Mouse (Mus musculus): ENCODE results near the gene H2-Q2.
"Not testable (repeated sequence)": the region's sequence is repeated elsewhere in the genome, so short reads cannot be mapped to it uniquely, and the experiment has no call there.

Gene H2-Q2

GRCm38 (mm10) chr17:35342071-35342671 lies at the start of gene H2-Q2:
TSS of gene H2-Q2 (plus strand) at chr17:35342242.
- DNase-seq (ENCODE audit: low read depth, low spot score) = peak; percentile 54

GRCm38 (mm10) chr17:35295796-35296195 lies 46.2 kb upstream of the H2-Q2 start:
- DNase-seq (ENCODE audit: low read depth, low spot score) = peak; percentile 72

- DNase-seq (ENCODE audit: low read depth, low spot score) = peak; percentile 45
Observed at GRCm38 (mm10) chr17:35300261-35300945, 41.6 kb upstream of the H2-Q2 start.

GRCm38 (mm10) chr17:35301645-35302258 lies 40.3 kb upstream of the H2-Q2 start:
- peak; percentile 92 for DNase-seq (ENCODE audit: low read depth, low spot score)

- no peak for DNase-seq (ENCODE audit: low read depth, low spot score)
Observed at GRCm38 (mm10) chr17:35303271-35303670, 38.8 kb upstream of the H2-Q2 start.

GRCm38 (mm10) chr17:35303756-35304350 lies 38.2 kb upstream of the H2-Q2 start:
- no peak for DNase-seq (ENCODE audit: low read depth, low spot score)

GRCm38 (mm10) chr17:35304478-35304877 lies 37.6 kb upstream of the H2-Q2 start:
- no peak for DNase-seq (ENCODE audit: low read depth, low spot score)

- DNase-seq (ENCODE audit: low read depth, low spot score) = not testable (repeated sequence)
Observed at GRCm38 (mm10) chr17:35304921-35305320, 37.1 kb upstream of the H2-Q2 start.

GRCm38 (mm10) chr17:35318671-35319070 lies 23.4 kb upstream of the H2-Q2 start:
- DNase-seq (ENCODE audit: low read depth, low spot score) = no peak

GRCm38 (mm10) chr17:35320327-35321081 lies 21.5 kb upstream of the H2-Q2 start, which contains the start of gene H2-Q1:
TSS of gene H2-Q1 (plus strand) at chr17:35320405.
- peak; percentile 49 for DNase-seq (ENCODE audit: low read depth, low spot score)

GRCm38 (mm10) chr17:35325124-35325523 lies 16.9 kb upstream of the H2-Q2 start:
- peak; percentile 56 for DNase-seq (ENCODE audit: low read depth, low spot score)

- not testable (repeated sequence) for DNase-seq (ENCODE audit: low read depth, low spot score)
Observed at GRCm38 (mm10) chr17:35326000-35326399, 16.0 kb upstream of the H2-Q2 start.

- DNase-seq (ENCODE audit: low read depth, low spot score) = not testable (repeated sequence)
Observed at GRCm38 (mm10) chr17:35329714-35330113, 12.3 kb upstream of the H2-Q2 start.

- DNase-seq (ENCODE audit: low read depth, low spot score) = not testable (repeated sequence)
Observed at GRCm38 (mm10) chr17:35331546-35331945, 10.5 kb upstream of the H2-Q2 start.

GRCm38 (mm10) chr17:35342711-35343476 lies 852 bp downstream of the H2-Q2 start:
- DNase-seq (ENCODE audit: low read depth, low spot score) = peak; percentile 60

GRCm38 (mm10) chr17:35347659-35348058 lies 5.6 kb downstream of the H2-Q2 start:
- not testable (repeated sequence) for DNase-seq (ENCODE audit: low read depth, low spot score)

- DNase-seq (ENCODE audit: low read depth, low spot score) = peak; percentile 51
Observed at GRCm38 (mm10) chr17:35353275-35353674, 11.2 kb downstream of the H2-Q2 start.

GRCm38 (mm10) chr17:35354071-35354470 lies 12.0 kb downstream of the H2-Q2 start:
- peak; percentile 37 for DNase-seq (ENCODE audit: low read depth, low spot score)

GRCm38 (mm10) chr17:35357086-35357485 lies 15.0 kb downstream of the H2-Q2 start:
- DNase-seq (ENCODE audit: low read depth, low spot score) = no peak

- no peak for DNase-seq (ENCODE audit: low read depth, low spot score)
Observed at GRCm38 (mm10) chr17:35358763-35359469, 16.9 kb downstream of the H2-Q2 start.

Measured in CD4-positive, CD25-positive, alpha-beta regulatory T cell, adult 2 months (primary cell).